In the genomic region with DNA sequence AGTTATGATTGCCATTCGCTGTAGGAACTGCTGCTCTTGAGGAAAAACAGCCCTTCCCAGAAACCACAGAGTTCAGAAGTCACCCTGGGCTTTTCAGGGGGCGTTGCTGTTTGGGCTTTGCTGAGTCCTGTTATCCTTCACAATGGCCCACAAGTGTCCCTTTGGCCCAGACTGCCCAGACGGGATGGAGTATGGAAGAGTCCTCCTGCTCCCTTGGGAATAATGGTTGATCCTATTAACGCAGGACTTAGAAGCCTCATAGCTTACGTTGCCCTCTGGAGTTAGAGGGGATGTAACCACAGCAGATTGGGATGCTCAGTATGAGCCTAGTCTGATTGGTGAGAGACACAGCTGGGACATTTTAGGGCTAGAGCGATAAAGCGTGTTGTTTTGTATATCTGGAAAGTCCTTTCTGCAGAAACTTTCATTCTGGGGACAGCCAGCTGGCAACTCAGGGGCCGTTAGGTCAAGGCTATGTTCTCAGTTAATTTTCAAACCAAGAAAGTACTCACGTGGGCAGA, we compare ENCODE assay signal across 11 mouse cellular contexts.
DNase-seq lines count a peak whose midpoint lies in the region.
"Had no signal": no experiment of that assay in that cellular context is flagged by ENCODE, and none has a peak within 500 bp of the region (broad histone marks: within the 10 kb centered on the region; RNA-seq: fewer than 3 reads in every experiment).

No protein-coding gene starts in this region.

- peak; percentile 25 for DNase-seq in retina, postnatal 1 day
- no peak for DNase-seq in retina, embryonic 14.5 days (ENCODE audit: low spot score)
- DNase-seq in heart, postnatal 4 days, result peak; percentile 29
- DNase-seq in kidney, postnatal 4 days, result peak; percentile 64 to 73
- peak; percentile 42 for DNase-seq in testis, postnatal 14 days (ENCODE audit: low spot score)
- DNase-seq in adipocyte (ENCODE audit: low spot score), result no peak
- DNase-seq in cerebellum, adult 18-20 months, result no peak
- no peak for DNase-seq in right cerebral cortex, postnatal 10 days (ENCODE audit: low spot score in 2 of 2)
- DNase-seq: gastrocnemius, postnatal 14 days; layer of hippocampus, adult 9-11 months; thymus, postnatal 36 days had no signal

Comparison
In these comparisons a context has a peak if more than half of its experiments do, and no peak if none do; other contexts are left out.
1. DNase-seq: peak in retina, postnatal 1 day (single experiment), heart, postnatal 4 days (single experiment), kidney, postnatal 4 days (2 of 2) and testis, postnatal 14 days (single experiment); none in retina, embryonic 14.5 days (single experiment), adipocyte (single experiment), cerebellum, adult 18-20 months (0 of 2) and right cerebral cortex, postnatal 10 days (0 of 2).